Mouse (Mus musculus) CH12.LX (cell line): ENCODE measurements around the gene Foxn2. TPM values are rescaled to one million over a fixed set of nuclear protein-coding genes. Genes with fewer than 3 reads are reported as not detected.

Experiments
- DNase-seq: peaks from one replicate; pipeline ENCODE4 v3.0.0-alpha.2; 2013; ENCODE audit errors: extremely low read depth
- H3K27ac ChIP-seq: 2 replicates; pipeline ENCODE4 v1.5.1; 2012; ENCODE audit warnings: low read depth, mild to moderate bottlenecking, control low read depth, moderate library complexity; ENCODE audit not compliant: insufficient read depth
- H3K27me3 ChIP-seq: replicated peaks from 2 replicates; pipeline ENCODE3; 2012; ENCODE audit warnings: inconsistent platforms
- H3K36me3 ChIP-seq, 2 experiments: replicated peaks in 1 of 2; 2 replicates each; pipeline versions ENCODE3 to v1.6.1; 2012; ENCODE audit warnings: inconsistent platforms in 1 of 2, low read length in 1 of 2, mild to moderate bottlenecking in 1 of 2, mixed read lengths in 1 of 2, moderate library complexity in 1 of 2; ENCODE audit not compliant: control insufficient read depth in 1 of 2, insufficient read depth in 1 of 2
- H3K4me1 ChIP-seq, 2 experiments: 2 replicates each; pipeline ENCODE4 v1.6.1; 2012; ENCODE audit warnings: inconsistent platforms in 1 of 2, moderate library complexity in 1 of 2; ENCODE audit not compliant: insufficient read depth in 2 of 2, control insufficient read depth in 1 of 2
- H3K4me2 ChIP-seq: 2 replicates; pipeline ENCODE4 v1.6.1; 2012; ENCODE audit warnings: low read depth, mild to moderate bottlenecking, control low read depth; ENCODE audit not compliant: poor library complexity, insufficient read depth, severe bottlenecking
- H3K4me3 ChIP-seq, 3 experiments: fragments of 150-350 bp in 1 of 3; sonication (generic) in 1 of 3; replicated peaks in 1 of 3; 2 replicates each; pipeline versions ENCODE3 to v1.5.1; 2011 to 2012; ENCODE audit warnings: low read depth in 2 of 3, low read length in 2 of 3, mild to moderate bottlenecking in 2 of 3, moderate library complexity in 2 of 3, control low read depth in 1 of 3, improper control_type of control experiment in 1 of 3, inconsistent platforms in 1 of 3, mixed read lengths in 1 of 3; ENCODE audit not compliant: poor library complexity in 1 of 3
- H3K79me2 ChIP-seq: replicated peaks from 2 replicates; pipeline ENCODE4 v1.6.1; 2012; ENCODE audit warnings: mild to moderate bottlenecking, moderate library complexity; ENCODE audit not compliant: control insufficient read depth, poor library complexity, insufficient read depth, severe bottlenecking; ENCODE audit errors: extremely low read depth
- H3K9ac ChIP-seq: 2 replicates; pipeline ENCODE4 v1.6.1; 2012; ENCODE audit warnings: low read depth, mild to moderate bottlenecking, control low read depth, moderate library complexity; ENCODE audit not compliant: insufficient read depth
- H3K9me3 ChIP-seq: replicated peaks from 2 replicates; pipeline ENCODE3; 2012; ENCODE audit warnings: low read length, inconsistent platforms, mixed read lengths
- BHLHE40 ChIP-seq: IDR thresholded peaks from 2 replicates; pipeline ENCODE4 v1.6.1; 2011; ENCODE audit warnings: mild to moderate bottlenecking, low read depth, low read length, improper control_type of control experiment
- CTCF ChIP-seq, 2 experiments: IDR thresholded peaks in 1 of 2; conservative IDR thresholded peaks in 1 of 2; 2 replicates each; pipeline ENCODE4 v1.5.1; 2011 to 2012; ENCODE audit warnings: low read depth in 2 of 2, low read length in 2 of 2, improper control_type of control experiment in 1 of 2, inconsistent platforms in 1 of 2, mild to moderate bottlenecking in 1 of 2, moderate library complexity in 1 of 2
- ETS1 ChIP-seq: conservative IDR thresholded peaks from 2 replicates; pipeline ENCODE4 v1.6.1; 2012; ENCODE audit warnings: low read depth, mild to moderate bottlenecking, inconsistent platforms, low read length, improper control_type of control experiment, moderate library complexity
- GABPA ChIP-seq: IDR thresholded peaks from 2 replicates; pipeline ENCODE4 v1.6.1; 2012; ENCODE audit warnings: low read depth, low read length, improper control_type of control experiment, inconsistent platforms; ENCODE audit not compliant: insufficient replicate concordance
- JUN ChIP-seq: IDR thresholded peaks from 2 replicates; pipeline ENCODE4 v1.6.1; 2011; ENCODE audit warnings: low read depth, mild to moderate bottlenecking, low read length, improper control_type of control experiment, moderate library complexity; ENCODE audit not compliant: insufficient read depth
- JUND ChIP-seq: conservative IDR thresholded peaks from 2 replicates; pipeline ENCODE4 v1.6.1; 2011; ENCODE audit warnings: low read depth, low read length, improper control_type of control experiment
- MAX ChIP-seq: IDR thresholded peaks from 2 replicates; pipeline ENCODE4 v1.6.1; 2011; ENCODE audit warnings: low read length, improper control_type of control experiment
- MAZ ChIP-seq: IDR thresholded peaks from 2 replicates; pipeline ENCODE4 v1.6.1; 2012; ENCODE audit warnings: low read depth, mild to moderate bottlenecking, inconsistent platforms, low read length, improper control_type of control experiment, moderate library complexity
- MEF2A ChIP-seq: IDR thresholded peaks from 2 replicates; pipeline ENCODE4 v1.6.1; 2014; ENCODE audit warnings: low read depth, mild to moderate bottlenecking, inconsistent platforms, low read length, improper control_type of control experiment, borderline replicate concordance
- MYC ChIP-seq: IDR thresholded peaks from 2 replicates; pipeline ENCODE4 v1.6.1; 2011; ENCODE audit warnings: low read depth, mild to moderate bottlenecking, improper control_type of control experiment, low read length
- PAX5 ChIP-seq: IDR thresholded peaks from 2 replicates; pipeline ENCODE4 v1.6.1; 2012; ENCODE audit warnings: low read length, inconsistent platforms, mixed read lengths
- POLR2A ChIP-seq: IDR thresholded peaks from 2 replicates; pipeline ENCODE4 v1.6.1; 2011; ENCODE audit warnings: low read depth, mild to moderate bottlenecking, improper control_type of control experiment, low read length
- POLR2AphosphoS2 ChIP-seq: IDR thresholded peaks from 2 replicates; pipeline ENCODE4 v1.6.1; 2011; ENCODE audit warnings: low read depth, low read length, improper control_type of control experiment
- RAD21 ChIP-seq: IDR thresholded peaks from 2 replicates; pipeline ENCODE4 v1.6.1; 2011; ENCODE audit warnings: low read depth, mild to moderate bottlenecking, low read length, improper control_type of control experiment, moderate library complexity
- RCOR1 ChIP-seq: conservative IDR thresholded peaks from 2 replicates; pipeline ENCODE4 v1.6.1; 2012; ENCODE audit warnings: low read depth, mild to moderate bottlenecking, inconsistent platforms, low read length, improper control_type of control experiment
- SMC3 ChIP-seq: IDR thresholded peaks from 2 replicates; pipeline ENCODE4 v1.6.1; 2011; ENCODE audit warnings: low read depth, low read length, improper control_type of control experiment
- TBP ChIP-seq: conservative IDR thresholded peaks from 2 replicates; pipeline ENCODE4 v1.6.1; 2011; ENCODE audit warnings: low read depth, low read length, improper control_type of control experiment
- TCF12 ChIP-seq: IDR thresholded peaks from 2 replicates; pipeline ENCODE4 v1.6.1; 2014; ENCODE audit warnings: low read depth, mild to moderate bottlenecking, inconsistent platforms, low read length, improper control_type of control experiment
- UBTF ChIP-seq: IDR thresholded peaks from 2 replicates; pipeline ENCODE4 v1.6.1; 2012; ENCODE audit warnings: low read depth, mild to moderate bottlenecking, inconsistent platforms, low read length, improper control_type of control experiment, moderate library complexity
- ZKSCAN1 ChIP-seq: IDR thresholded peaks from 2 replicates; pipeline ENCODE4 v1.6.1; 2012; ENCODE audit warnings: low read depth, inconsistent platforms, low read length, improper control_type of control experiment, borderline replicate concordance
- dilution Hi-C: fragments of 300-500 bp; cut with MboI; formaldehyde crosslinking; loops from 2 replicates; pipeline ENCODE4 v1.14.3; 2020; ENCODE audit warnings: low sequenced_read_pairs; ENCODE audit not compliant: extremely low pct_unique_long_range_greater_than_20kb, extremely low pct_ligation_motif_present
- in situ Hi-C: fragments of 300-500 bp; cut with MboI; formaldehyde crosslinking; loops from 3 replicates; pipeline ENCODE4 v1.14.3; 2019; ENCODE audit warnings: low sequenced_read_pairs, low pct_ligation_motif_present, low pct_unique_long_range_greater_than_20kb, mixed read lengths
- polyA plus RNA-seq: library from polyadenylated mRNA; unstranded; fragments of >175 nt; gene quantifications from 2 replicates; pipeline ENCODE4 v1.2.1, GENCODE M21; 2012; ENCODE audit warnings: low read depth; ENCODE audit not compliant: insufficient read length
- total RNA-seq, 2 experiments: library from RNA; depleted of rRNA; stranded (reverse); fragments of 300-350 nt in 1 of 2; fragments of >200 nt in 1 of 2; gene quantifications; 2 replicates each; pipeline ENCODE4 v1.2.3; 2012 to 2014

Foxn2 gene
- total and polyA plus RNA-seq, 3 experiments = 13.2 to 24.6 (median 16.0) TPM

- no peak overlapping the region for H3K27ac ChIP-seq
- dilution Hi-C loops = no loop called here
- H3K79me2 ChIP-seq = no peaks in the 10 kb centered on the region
- no peaks in the 10 kb centered on the region for H3K27me3 ChIP-seq
- no peak overlapping the region for H3K4me3 ChIP-seq
- H3K9ac ChIP-seq = no peak overlapping the region
- no peaks in the 10 kb centered on the region for H3K36me3 ChIP-seq
- no peaks in the 10 kb centered on the region for H3K4me1 ChIP-seq
- DNase-seq = no peak
- in situ Hi-C loops = no loop called here
- TF ChIP-seq POLR2AphosphoS2 (no peak), RAD21 (no peak), CTCF (conservative IDR thresholded peaks at IDR 0.05 in 1 of 2, IDR thresholded peaks at IDR 0.05 in 1 of 2; ENCODE audit: low read depth in 2 of 2, low read length in 2 of 2) (no peak), PAX5 (no peak), MYC (no peak), TCF12 (no peak), GABPA (no peak), SMC3 (no peak), JUND (no peak), JUN (no peak), ZKSCAN1 (no peak), UBTF (no peak), POLR2A (no peak), MAX (no peak), RCOR1 (no peak), MEF2A (no peak), TBP (no peak), MAZ (no peak)
- TF ChIP-seq, all 38 proteins: peak for 0
- Histone ChIP-seq H3K9me3 (peaks cover 3% of the 10 kb centered on the region), H3K4me2 (no peak overlapping the region)
These were observed 9.0 kb upstream of the Foxn2 start for GRCm38 (mm10) chr17:88431486-88431885.

- Histone ChIP-seq H3K9ac (no peak overlapping the region), H3K79me2 (no peaks in the 10 kb centered on the region), H3K9me3 (peaks cover 3% of the 10 kb centered on the region), H3K4me2 (no peak overlapping the region), H3K4me1 (no peaks in the 10 kb centered on the region), H3K27me3 (no peaks in the 10 kb centered on the region), H3K4me3 (no peak overlapping the region), H3K27ac (no peak overlapping the region), H3K36me3 (no peaks in the 10 kb centered on the region)
- dilution Hi-C loops = no loop called here
- in situ Hi-C loops = no loop called here
- TF ChIP-seq BHLHE40 = 0 out of 2 replicates have a peak, but pooled peaks have one; percentile 14
- TF ChIP-seq ETS1 = no peak
- no peak for DNase-seq
These were observed 8.5 kb upstream of the Foxn2 start for GRCm38 (mm10) chr17:88431987-88432386.
